Mouse (Mus musculus): Measurements from ENCODE around the gene Cdk8. TPM values are rescaled to one million over a fixed set of nuclear protein-coding genes. Genes with fewer than 3 reads are reported as not detected.
"Not testable (repeated sequence)": the region's sequence is repeated elsewhere in the genome, so short reads cannot be mapped to it uniquely, and the experiment has no call there.

Gene Cdk8
- total RNA-seq (2021), result 10 to 100 TPM; 42.7 to 50.6 TPM

DNA sequence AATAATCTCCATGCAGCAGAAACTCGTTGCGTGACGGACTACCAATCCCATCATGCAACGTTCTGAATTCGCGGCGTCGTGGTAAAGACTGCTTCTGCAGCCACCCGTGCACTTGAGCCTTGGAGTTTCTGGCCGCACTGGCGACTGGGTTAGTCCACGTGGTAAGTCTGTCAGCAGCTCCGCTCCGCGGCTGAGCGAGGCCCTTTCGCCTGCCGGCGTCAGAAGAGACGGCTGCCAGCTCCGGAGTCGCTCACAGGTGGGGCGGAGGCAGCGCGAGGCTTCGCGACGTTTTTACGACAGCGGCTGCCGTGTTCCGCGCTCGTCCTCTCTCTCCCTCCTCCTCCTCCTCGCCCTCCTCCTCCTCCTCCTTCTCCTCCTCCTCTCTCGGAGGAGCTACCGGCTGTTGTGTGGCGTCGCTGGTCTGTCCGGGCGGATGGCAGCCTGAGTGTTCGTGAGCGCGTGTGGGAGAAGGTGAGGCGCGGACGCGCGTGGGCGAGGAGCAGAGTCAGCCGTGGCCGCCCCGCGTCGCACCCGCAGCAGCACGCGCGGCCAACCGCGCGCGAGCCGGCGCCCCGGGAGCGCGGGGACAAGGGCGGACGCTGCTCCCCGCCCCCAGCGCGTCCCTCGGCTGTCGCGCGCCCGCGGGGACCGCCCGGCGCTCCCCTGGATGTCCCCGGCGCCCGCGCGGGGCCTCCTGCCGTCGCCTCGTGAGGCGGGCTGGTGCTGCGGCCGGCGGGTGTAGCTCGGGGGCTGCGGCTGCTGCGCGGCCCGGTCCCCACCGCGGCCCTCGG lies at the start of gene Cdk8:
Cdk8 (plus strand) TSS at position 367 of the 791 bp plus-strand sequence.
- peak; percentile 92 to 93 for DNase-seq

DNA sequence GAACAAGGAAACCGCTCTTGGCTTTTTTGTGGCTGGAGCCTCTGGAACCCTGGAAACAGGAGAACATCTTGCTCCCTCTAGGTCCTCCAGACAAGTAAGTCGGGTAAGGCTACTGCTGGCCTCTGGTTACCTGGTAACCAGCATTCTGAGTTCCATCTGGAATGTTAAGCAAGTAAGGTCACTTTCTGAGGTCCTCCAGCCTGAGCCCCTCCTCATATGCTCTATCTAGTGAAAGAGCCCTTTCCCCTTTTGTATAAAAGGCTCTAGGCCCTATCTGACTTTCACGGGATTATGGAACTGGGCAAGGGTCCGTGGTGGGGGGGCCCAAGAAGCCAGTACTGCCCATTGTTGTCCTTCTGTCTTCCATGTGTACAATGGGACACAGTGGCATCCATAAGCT lies 45.8 kb upstream of the Cdk8 start, which contains the start of gene 1700001J03Rik:
1700001J03Rik (minus strand) TSS at position 101 of the 400 bp plus-strand sequence.
- not testable (repeated sequence) for DNase-seq

DNA sequence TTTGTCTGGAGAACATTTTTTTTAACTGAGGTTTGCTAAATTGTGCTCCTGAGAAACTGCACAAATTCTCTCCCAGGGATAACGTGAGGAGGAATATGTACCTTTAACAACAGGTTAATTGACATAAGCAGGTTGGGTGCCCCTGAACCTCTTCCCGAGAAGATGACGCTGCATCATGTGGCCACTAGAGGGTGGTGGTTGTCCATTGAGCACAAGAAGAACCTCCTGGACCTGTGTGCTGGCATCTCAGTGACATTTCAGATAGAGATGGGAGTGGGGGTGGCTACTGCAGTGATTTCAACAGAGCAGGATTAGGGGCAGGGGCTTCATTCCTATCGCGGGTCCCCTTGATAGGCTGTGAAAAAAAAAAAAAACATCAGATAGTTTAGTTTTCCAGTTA lies 43.6 kb upstream of the Cdk8 start:
- DNase-seq, result peak; percentile 32 to 55

DNA sequence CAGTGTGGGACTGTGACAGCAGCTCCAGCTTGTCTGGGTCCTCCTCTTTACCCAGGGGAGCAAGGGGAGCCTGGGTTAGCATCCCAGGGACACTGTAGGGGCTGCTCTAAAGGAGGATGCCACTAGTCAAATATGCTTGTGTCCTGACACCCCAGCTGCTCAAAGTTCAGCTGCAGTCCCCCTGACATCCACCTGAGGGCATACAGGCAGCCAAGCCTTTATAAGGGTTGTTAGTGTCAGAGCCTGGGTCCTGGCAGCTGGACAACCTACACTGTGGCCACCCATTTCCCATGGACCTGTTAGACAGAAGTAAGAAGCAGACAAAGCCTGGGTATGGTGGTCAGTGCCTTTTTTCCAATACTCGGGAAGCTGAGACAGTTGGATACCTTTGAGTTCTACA lies 42.9 kb upstream of the Cdk8 start:
- DNase-seq, result no peak

DNA sequence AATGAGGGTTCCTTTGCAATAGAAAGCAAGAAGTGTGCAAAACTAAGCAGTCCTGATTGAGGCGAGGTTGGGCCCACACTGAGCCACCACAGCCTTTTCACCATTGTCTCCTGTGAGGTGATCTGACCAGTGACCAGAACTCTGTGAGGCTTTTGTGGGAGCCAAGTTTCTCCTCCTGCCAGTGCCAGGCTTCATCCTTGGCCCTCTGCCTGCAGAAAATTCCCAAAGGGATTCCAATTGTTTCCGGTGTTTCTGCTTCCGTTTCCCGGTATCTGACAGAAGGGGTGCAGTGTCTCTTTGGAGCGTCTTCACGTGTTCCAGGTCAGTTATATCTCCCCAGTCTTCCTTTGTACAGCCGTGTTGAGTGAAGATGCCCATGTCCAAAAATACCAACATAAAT lies 42.3 kb upstream of the Cdk8 start:
- DNase-seq, result no peak

DNA sequence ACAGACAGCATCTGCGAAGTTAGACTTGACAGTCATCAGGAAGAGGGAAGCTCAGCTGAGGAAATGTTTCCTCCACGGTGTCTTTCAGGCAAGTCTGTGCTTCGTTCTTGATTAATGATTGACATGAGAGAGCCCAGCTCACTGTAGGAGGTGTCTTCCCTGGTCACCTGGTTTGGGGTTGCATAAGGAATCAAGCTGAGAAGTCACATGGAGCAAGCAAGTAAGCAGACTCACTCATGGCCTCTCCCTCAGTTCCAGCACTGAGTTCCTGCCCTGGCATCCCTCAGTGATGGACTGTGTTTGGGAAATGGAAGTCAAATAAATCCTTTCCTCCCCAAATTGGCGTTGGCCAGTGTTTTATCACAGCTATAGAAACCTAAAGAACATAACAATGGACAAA lies 40.9 kb upstream of the Cdk8 start:
- DNase-seq, result no peak

DNA sequence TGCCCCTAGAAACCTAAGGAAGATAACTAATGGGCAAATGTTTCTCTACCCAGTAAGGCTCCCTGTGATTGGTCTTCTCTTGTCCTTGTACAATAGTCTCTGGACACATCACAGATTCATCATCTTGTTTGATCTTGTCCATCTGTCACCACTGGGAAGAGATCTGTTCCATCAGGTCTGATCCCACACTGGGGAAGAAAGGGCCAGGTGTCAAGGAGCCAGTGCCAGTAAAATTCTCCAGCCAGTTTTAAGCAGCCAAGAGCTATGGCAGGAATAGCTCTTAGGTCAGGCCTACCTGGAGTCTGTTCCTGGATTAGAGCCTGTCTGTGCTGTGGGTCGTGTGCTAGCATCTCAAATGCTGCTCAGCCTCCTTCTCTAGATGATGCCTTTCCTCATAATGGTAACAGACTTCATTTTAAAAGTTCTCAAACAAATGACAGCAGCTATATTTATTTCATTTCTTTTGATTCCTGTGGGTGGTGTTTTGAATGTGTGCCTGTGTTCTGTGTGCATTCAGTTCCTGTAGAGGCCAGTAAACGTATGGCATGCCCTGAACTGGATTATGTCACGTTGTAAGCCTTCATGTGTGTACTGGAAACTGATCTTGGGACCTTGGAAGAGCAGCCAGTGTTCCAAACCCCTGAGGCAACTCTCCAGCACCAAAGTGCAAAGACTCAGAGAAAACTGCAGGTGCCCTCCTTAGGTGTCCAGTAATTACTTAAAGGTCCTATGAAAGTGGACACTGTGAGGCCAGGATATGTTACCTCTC lies 40.3 kb upstream of the Cdk8 start:
- no peak for DNase-seq

DNA sequence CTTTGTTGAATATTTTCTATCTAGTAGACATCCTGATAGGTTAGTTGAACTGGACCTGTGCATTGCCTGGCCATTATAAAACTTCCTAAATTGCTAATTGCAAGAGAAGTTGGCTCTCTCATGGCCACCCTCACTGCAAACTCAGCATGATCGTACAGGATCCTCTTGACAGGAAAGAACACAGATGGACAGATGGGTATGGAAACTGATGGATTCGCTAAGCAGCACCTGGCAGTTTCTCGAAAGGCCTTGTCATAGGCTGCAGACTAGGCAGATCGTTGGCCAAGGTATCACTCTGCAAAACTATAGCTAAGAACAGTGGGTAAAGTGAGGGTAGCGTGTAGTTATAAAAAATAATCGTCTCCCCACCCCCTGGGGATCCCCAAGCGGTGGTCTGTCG lies 37.7 kb upstream of the Cdk8 start:
- DNase-seq, result no peak

DNA sequence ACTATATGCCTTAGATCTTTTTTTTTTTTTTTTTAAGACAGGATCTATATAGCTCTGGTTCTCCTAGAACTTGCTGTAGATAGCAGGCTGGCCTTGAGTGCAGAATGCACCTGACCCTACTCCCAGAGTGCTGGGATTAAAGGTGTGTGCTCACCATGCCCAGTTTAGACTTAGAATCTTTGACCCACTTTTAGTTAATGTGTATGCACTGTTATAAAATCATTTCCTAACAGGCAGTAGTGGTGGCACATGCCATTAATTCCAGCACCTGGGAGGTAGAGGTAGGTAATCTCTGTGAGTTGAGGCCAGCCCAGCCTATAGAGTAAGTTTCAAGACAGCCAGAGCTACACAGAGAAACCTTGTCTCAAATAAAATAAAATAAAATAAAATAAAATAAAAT lies 32.0 kb upstream of the Cdk8 start:
- DNase-seq, result no peak

DNA sequence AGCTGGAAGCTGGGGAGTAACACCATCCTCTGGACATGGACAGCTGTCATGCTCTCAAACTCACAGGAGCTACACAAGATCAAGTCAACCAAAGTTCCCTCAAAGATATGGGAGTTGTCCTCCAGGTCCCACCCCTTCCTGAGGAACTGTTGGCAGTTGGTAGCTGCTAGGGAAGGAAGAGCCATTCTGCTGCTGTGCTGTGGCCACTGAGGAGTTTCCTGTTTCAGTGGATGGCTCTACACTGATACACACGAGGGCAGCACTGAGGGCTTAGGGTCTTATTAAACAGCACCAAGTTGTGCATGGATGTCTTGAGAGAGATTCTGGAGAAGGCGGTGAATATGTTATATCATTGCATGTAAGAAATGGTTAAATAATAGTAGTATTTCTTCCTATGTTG lies 31.5 kb upstream of the Cdk8 start:
- no peak for DNase-seq

DNA sequence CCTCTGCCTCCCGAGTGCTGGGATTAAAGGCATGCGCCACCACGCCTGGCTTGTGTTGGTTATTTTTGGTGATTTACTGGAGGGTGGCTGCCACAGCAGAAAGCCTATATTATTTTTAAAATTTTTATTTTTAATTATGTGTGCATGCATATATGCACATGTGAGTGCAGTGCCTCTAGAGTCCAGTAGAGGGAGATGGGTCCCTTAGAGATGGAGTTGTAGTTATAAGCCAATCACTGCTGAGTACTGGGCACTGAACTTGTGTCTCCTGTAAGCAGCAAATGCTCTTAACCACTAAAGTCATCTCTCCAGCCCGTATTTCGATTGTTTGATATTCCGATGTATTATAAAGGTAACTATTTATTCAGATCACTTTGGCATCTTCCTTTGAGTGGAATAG lies 30.4 kb upstream of the Cdk8 start:
- DNase-seq, result no peak

DNA sequence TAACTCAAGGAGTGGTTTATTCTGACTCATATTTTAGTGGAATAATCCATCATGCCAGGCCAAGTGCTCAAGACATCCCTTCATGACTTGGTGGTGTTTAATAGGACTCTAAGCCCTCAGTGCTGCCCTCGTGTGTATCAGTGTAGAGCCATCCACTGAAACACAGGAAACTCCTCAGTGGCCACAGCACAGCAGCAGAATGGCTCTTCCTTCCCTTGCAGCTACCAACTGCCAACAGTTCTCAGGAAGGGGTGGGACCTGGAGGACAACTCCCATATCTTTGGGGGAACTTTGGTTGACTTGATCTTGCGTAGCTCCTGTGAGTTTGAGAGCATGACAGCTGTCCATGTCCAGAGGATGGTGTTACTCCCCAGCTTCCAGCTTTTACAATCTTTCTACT lies 27.1 kb upstream of the Cdk8 start:
- no peak for DNase-seq

DNA sequence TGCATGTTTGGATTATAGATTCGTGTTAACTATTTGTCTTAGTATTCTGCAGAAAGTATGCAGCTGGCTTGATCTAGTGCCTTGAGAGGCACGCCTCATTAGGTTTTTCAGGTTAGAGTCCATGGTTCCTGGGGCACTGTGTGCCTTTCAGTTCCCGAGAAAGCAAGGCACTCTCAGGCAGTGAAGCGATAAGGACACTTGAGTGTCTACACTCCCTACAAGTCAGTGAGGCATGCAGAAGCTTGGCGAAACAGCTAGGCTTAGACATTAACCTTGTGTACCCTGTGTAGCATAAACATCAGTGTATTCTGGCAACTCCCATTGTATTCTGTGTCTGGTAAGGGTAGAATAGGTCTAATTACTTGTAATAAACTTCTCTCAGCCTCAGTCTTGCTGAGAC lies 25.5 kb upstream of the Cdk8 start:
- no peak for DNase-seq

DNA sequence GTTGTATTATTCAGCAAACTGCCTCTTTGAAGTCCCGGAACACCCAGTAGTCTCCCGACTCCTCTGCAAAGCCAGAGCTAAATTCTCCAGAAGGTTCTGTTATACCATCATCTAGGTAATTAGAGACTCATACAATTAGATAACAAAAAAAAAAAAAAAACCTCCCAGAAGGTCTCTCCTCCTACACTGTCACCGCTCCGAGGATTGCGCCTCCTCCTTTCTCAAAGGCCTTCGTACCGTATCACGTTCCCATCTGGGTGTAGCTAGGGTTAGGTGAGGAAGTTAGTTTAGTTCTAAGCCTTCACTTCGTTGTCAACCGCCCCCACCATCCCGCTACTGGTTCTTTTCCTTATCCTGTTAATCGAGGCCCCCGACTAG lies 10.5 kb upstream of the Cdk8 start:
- DNase-seq, result no peak

DNA sequence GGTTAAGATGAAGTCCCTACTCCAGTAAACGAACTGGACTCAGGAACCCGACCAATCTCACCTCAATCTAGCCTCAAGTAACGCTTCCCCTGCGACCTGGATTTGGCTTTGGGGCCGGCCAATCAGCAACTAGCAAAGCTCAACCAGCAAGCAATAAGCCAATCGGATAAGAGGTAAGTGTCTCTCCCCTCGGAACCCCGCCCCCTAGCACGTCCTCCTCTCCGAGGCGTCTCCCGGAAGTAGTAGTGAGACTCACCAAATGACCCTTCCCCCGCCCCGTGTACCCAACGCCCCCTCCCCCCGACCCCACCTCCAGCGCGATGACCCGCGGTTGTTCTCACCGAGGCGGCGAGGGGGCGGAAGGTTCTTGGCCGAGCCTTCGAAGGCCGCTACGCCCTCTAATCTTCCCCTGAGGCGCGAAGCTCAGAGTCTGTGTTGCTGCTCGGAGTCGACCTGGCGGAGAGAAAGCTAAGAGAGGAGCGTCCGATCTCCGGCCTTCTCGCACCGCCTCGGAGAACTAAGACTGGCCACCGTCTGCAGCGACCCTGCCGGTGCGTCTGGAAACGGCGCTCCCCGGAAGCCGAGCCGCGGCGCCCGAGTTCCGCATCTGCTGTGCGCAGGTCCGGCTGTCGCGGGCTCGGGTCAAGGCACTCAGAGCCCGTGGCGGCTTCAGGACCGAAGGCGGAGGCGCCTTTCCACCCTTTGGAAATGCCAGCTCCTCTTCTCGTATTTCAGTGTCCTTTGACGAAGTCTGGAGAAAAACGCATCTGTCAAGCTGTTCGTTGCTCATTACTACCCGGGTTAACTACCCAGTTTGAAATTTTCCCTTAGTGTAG lies 9.9 kb upstream of the Cdk8 start, which contains the start of gene Rnf6:
Rnf6 (minus strand) TSS at position 677 of the 836 bp plus-strand sequence.
- DNase-seq, result peak; percentile 90 to 91

DNA sequence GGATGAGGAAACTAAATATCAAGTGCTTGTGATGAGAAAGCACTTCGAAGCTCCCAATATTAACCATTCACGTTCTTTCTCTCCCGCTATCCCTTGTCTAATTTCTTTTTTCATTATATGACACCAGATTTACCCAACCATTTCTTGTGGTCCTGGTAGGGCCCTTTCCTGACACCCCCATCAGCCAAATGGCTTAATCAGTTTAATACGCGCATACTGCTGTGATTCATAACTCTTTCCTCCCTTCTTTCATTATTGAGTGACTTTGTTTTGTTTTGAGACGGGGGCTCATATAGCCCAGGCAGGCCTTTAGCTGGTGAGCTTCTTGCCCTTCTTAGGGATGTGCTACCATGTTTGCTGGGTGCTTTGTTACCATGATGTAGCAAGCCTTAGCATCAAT lies 9.3 kb upstream of the Cdk8 start:
- DNase-seq, result no peak

DNA sequence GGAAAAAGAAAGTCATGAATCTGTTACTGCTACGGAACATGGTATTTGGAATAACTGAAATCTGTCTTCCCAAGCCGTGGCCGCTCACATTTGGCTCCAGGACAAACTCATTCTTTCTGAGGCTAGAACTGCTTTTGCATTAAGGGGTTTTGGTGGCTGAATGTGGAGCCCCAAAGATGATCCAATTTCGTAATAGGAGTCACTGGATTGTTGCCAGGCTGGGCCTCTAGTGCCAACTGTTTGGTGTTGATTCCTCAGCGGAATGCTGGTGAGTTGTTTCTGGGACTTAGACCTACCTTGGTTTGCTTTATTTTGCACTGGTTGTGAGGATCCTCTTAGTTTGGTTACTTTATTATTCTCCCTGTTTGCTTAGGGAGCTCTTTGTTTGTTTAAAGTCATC lies 7.2 kb upstream of the Cdk8 start:
- peak; percentile 18 to 26 for DNase-seq

DNA sequence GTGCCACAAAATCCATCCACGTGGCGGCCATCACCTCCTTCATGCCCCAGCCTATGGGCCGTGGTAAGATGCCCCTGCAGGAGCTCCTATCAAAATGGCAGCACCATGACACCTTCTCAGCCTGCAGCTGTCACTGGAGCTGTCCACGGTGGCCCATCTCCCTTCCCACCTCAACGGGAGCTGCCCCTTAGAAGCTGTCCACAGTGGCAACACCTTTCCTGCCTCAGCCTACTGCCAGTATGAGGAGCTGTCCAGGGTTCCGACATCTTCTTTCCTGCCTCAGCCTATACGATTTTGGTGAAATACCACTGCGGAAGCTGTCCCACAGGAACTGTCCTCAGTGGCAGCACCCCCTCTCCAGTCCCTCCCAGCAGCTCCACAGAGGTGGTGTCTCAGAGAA lies 3.5 kb upstream of the Cdk8 start:
- no peak for DNase-seq

DNA sequence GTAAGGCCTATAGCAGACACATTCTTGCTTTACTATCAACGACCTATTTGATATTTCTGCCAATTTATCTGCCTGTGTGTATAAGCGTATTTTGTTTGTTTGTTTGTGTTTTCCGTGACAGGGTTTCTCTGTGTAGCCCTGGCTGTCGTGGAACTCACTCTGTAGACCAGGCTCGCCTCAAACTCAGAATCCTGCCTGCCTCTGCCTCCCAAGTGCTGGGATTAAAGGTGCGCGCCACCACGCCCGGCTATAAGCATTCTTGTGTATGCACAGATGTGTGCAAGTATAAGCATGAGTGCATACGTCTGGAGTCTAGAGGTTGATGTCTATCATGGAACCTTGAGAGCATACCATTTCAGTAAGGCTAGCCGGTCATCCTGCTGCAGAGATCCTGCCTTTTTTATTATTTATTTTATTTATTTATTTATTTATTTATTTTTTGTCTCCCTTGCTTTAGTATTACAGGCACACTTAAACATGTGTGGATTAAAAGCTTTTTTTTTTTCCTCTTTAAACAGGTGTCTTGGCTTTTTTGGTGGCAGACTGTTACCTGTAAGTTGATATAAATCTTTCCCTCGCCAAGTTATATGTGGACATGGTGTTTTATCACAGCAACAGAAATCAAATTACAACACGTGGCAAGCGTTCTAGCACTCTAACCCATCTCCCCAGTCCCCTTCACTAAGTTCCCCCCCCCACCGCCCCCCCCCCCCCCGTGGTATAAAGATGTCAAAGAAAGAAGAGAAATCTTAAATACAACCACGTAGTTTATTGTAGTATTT lies 970 bp upstream of the Cdk8 start:
- no peak for DNase-seq

DNA sequence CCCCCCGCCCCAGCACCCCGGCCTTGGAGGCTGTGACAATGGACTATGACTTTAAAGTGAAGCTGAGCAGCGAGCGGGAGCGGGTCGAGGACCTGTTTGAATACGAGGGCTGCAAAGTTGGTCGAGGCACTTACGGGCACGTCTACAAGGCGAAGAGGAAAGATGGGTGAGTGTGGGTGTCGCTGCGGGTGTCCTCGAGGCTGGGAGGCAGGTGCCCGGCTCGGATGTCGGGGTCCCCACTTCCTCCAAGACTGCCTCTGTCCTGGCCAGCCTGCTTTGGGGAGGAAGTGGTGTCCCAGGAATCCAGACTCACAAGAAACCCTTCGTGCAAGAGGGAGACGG lies 596 bp downstream of the Cdk8 start:
- DNase-seq, result peak; percentile 34 to 39

DNA sequence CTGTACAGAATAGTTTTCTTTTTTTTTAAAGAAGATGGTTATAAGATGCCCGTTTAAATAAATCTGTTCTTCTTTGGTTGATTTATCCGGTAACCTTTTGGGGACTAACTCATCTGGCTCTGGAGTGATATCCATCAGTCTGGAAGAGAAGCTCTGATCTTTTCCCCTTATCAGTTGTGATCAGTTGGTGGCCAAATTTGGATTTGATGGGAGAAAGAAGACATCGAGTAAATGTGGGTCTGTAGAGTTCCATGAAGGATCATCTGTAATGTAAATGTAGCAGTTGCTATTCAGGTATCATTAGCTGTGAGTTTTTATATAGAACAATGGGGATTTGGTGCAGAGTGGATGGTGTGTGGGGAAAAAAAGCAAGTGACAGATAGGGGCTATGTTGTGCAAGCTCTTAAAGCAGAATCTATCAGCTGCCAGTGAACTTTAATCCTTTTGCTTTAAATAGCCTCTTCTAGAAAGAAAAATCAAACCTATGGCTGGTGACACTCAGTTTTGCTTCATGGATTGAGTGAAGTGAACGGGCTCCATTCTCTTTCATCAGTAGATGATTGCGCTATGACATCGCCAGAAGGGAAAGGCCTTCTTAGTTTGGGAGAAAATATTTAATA lies 1.1 kb downstream of the Cdk8 start:
- DNase-seq, result no peak

DNA sequence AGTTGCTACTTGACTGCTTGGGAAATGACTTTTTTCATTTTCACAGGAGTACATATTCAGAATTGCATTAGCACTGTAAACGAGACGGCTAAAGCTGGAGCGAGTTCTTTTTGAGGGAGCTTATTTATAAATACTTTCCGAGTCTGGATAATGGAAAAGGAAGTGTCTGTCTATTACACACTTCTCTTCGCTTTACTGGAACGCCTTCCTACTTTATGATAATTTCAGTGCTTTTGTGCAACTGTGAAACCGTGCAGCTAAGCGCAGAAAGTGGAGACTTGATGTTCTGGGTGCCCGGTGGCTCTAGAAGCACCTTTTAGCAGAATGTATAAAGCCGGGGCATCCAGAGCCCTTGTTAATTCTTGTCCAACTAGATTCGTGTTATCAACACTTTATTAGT lies 1.8 kb downstream of the Cdk8 start:
- no peak for DNase-seq

Measured in layer of hippocampus, postnatal 36 days (tissue).